Mouse (Mus musculus) mesoderm, embryonic 11.5 days (tissue): ENCODE measurements around the gene Rad9a.

Experiments used
- DNase-seq: peaks from one replicate; pipeline ENCODE4 v3.0.0-alpha.2; 2012; ENCODE audit warnings: low read depth, low spot score

The Rad9a gene

GRCm38 (mm10) chr19:4147022-4147405 is 54.4 kb downstream of the Rad9a start:
- no peak for DNase-seq

DNA sequence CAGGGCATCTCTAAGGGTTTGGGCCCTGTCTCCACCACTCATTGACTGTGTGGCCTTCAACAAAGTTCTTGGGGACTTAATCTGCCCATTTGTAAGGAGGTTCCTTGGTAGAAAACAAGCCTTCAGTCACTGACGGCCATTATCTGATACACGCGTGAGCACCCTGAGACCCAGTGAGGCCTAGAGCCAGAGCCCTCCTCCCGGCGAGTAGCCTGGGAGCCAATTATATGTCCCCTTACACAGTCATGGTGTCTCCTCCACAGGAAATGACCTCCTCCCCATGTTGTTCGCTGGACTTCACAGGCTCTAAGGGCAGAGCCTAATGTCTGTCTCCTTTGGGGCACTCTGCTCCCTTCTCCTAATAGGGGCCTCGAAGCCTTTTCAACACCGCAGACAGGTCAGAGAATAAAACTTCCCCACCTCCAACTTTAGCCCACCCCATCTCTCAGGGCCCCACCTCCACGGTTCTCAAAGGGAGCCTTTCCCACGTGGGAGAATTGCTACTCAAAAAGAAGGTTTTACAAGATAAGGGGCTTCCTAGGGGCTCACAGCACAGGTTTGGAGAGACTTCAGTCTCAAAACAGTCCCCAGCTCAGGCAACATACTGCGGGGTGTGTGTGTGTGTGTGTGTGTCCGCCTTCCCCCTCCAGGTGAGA is 55.0 kb downstream of the Rad9a start:
- no peak for DNase-seq

- no peak for DNase-seq
Measured at GRCm38 (mm10) chr19:4145936-4146335, 55.5 kb downstream of the Rad9a start.
